Mouse (Mus musculus) fibroblast of lung, adult 2 months (primary cell): ENCODE measurements around the gene Inip.
"Not testable (repeated sequence)": the region's sequence is repeated elsewhere in the genome, so short reads cannot be mapped to it uniquely, and the experiment has no call there.

Experiments used
- DNase-seq: peaks from one replicate; pipeline ENCODE4 v3.0.0-alpha.2; 2011; ENCODE audit warnings: low read depth

Inip gene

DNA sequence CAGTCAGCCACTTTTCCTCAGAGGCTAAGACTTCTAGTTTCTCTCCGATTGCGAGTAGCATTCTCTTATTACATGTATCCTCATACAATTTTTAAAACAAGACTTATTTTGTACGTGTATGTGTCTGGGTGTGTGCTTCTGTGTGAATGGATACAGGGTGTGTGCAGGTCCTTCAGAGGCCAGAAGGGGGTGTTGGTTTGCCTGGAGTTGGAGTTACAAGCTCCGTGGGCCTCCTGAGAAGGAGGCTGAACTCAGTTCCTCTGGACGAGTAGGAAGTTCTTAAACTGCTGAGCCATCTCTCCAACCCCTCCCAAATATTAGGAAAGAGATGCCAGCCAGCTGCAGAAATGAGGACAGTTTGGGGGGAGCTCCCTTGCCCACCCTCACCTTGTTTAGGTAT, 7.0 kb upstream of the Inip start:
- no peak for DNase-seq

DNA sequence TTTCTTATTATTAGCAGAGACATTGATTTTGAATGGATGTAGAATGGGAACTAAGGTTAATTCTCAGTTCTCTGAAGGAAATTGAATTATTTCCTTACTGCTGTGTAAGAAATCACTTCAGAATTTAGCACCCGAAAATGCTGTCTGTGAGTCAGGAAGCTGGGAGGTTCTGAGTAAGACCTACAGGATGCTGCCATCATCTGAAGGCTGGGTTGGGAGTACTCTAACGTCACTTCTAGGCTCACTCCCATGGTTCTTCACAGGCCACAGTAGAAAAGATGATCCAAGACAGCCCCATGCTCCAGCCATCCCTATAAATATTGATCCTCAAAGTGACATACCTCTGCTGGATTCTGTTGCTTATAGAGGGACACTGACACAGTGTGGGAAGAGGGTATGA, 6.1 kb upstream of the Inip start:
- DNase-seq = no peak

DNA sequence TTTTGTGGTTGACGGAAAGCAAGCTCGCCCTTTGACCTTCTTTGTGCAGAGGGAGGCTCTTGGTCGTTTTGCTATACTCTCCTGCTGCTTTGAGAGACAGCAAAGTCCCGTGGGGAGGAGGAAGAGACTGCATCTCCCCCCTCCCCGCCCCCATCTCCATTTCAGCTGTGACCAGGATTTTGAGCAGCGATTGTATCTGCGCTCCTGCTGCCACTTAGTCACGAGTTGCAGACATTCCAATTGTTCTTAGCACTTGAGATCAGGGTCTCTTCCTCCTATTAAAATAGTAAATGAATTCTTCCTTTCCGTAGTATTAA, 5.4 kb upstream of the Inip start:
- no peak for DNase-seq

DNA sequence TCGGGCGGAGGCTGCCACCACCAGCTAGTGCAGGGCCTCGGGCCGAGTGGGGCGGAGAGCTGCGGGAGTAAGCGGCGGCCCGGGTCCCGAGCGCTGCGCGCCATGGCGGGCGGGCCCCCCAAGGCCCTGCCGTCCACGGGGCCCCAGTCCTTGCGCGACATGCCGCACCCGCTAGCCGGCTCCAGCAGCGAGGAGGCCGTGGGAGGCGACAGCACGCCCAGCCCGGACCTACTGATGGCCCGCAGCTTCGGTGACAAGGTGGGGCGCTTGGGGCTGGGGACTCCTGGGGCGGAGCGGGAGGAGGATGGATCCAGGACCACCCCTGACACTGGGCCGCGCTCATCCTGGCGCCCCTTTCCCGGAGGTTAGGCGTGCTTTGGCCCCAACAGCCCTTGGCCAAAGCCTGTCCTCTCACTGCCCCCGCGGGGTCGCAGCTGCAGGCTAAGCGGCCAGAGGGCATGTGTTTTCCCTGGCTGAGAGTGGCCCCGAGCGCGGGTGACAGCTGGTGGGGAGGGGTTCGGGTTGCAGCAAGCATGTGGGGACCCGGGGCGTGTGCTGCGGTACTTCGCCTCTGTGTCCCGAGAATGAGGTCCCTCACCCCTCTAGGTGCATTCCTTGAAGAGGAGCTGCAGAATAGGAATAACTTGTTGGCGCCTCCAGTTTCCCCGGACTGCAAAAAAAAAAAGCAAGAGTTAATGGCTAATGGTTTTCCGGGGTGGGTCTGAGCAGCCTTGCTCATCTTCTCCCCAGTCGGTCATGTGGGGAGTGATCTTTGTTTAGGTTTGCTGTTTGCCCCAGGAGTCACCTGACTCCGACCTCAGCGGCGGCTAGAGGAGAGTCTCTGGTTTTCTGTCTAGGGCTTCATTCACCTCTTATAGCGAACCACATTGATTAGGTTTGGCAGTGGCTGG, 4.8 kb upstream of the Inip start:
- no peak for DNase-seq

DNA sequence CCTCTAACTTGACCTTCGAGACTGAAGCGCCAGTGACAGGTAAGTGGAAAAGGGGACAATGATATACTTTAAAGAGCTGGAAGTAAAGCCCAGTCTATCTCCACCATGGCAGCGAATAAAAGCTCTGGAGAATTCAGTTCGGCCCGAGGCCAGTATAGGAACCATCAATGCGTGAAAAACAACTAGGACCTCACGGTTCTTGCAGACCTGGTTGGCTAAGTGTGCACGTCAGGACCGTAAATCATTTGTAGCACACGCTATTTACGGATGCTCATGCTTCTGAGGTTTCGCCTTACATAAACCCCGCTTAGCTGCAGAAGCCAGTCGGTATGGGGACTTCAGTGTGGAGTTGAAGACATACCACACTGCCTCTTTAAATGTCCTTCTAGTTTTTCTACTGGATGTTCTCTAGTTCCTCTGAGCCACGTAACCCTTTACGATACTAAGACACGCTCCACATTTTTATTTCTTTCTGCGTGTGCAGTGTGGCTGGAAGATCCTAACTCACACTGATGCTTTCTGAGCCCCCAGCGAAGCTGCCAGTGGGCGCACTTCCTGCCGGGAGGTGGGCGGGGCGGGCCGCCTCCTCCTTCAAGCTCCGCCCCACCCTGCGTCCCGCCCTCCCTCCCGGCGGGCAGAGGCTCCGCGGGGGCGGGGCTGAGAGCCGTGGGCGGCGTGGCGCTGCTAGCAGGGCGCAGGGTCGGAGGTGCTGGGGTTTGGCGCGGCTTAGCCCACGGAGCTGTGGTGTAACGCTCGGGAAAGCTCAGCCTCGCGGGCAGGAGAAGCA, 4.0 kb upstream of the Inip start, which contains the start of gene Snx30:
Gene Snx30 (plus strand): TSS at position 660 of the 787 bp plus-strand sequence.
- DNase-seq = peak; percentile 49

DNA sequence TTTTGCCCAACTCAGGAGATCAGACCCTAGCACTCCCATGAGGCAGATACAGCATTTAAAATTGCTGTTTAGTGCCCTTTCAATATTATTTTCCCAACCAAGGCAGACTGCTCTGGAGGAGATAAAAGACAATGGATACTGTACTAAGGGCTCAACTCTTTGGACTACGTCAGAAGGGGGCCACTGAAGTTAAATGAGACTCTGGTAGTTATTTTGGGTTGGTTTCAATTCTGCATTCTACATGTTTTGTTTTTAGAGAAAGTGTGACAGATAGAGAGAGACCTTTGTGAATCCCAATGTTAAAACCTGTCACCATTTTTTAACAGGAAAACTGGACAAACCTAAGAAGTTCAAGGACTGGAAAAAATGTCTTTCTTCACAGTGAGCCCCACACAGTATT, 3.4 kb upstream of the Inip start:
- no peak for DNase-seq

DNA sequence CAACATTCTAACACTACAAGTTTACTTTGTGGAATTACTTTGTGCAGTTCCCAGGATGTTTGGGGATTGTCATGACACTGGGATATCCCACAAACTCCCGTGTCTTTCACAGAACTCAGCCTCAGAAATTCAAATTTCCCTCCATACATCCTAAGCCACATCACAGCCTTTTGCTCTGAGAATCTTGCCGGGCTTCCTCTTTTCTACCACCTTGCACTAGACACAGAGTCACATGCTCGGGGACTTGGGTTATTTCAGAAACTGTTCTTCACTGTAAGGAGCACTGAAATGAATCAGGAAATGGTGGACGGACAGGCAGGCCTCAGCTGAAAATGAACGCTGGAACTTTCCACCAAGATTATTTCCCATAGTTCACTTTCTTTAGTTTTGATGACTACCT, 2.0 kb upstream of the Inip start:
- DNase-seq = no peak

DNA sequence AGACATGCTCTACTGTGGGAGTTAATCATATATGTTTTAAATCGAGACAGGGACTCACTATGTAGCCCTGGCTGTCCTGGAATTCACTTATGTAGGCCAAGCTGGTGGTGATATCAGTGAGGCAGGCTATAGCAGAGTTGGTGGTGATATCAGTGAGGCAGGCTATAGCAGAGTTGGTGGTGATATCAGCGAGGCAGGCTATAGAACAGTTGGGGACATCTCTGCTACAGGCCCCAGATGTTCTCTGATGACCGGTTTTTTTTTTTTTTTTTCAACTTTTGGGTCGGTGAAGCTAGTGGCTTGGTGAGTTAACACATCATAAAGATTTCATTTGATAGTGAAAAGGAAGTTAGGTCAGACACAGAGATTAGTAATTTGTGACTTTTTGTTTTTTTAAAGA, 1.4 kb upstream of the Inip start:
- no peak for DNase-seq

DNA sequence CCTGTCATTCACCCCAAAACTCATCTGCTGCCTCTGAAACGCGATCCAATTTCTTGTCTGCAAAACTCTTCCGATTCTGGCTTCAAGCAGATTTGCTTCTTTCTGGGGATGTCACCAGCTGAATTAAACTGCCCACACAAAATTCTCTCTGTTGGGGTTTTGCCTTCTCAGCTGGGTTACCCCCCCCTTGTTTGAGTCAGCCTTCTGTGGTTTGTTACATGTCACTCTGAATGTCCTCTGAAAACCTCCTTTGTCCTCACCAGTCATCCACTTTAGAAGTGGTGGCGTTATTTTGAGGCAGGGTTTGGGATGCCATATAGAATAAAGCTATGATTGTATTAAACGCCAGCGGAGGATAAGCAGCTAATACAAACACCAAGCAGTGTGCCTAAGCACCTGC, 718 bp upstream of the Inip start:
- DNase-seq = no peak

DNA sequence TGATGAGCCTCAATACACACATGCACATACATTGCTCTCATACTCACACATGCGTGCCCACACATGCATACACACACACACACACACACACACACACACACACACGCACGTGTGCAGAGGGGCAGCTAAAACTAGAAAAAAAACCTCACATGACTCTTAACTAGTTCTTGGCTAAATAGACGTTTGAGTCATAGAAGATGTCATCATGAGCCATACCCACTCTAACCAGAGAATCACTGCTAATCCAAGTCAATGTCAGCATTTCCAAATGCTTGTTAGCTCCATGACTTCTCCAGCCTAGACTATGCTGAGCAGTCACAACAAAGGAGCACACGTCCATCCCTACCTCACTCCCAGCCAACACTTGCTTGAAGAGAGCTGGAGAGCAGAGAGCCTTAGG, 1.2 kb downstream of the Inip start:
- no peak for DNase-seq

DNA sequence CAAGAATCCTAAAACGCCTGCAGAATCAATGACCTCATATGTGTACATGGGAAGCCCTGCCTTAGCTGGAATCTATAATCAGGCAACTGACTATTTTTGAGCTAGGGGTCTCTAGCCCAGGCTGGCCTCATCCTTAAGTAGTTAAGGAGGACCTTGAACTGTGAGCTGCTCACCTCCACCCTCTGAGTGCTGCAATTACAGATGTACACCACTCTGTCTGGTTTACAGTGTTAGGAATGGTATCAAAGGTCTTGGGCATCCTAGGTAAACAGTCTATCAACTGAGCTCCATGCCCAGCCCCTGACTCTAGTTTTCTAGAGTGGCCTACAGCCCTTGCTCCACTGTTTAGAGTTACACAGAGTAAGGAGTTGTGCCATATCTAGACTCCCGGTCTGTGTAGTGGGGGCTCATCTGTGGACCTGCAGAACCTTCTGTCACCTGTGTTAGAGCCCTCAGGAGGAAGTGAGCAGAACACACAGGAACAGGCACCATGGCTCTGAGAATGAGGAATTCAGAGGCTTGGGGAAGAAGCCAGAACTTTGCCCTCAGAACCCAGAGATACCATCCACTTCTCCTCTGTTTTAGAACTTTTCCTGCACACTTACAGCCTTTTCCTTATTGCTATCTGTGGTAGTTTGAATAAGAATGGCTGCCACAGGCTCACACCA, 5.5 kb downstream of the Inip start:
- DNase-seq = no peak

DNA sequence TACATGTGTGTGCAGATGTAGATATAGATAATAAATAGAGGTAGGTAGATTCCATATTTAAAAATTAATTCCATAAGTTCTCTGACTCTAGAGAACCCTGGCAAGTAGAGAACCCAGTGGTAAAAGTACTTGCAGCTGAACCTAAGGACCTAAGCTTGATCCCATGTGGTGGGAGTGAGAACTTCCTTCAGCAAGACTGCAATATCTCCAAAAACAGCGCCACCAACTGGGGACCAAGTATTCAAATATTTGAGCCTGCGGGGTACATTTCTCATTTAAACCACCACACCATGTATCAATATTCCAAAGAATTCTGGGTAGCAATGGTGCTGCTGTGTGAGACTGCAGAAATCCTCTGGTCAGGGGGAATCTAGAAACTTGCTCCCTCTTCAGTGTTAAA, 7.3 kb downstream of the Inip start:
- DNase-seq = no peak

DNA sequence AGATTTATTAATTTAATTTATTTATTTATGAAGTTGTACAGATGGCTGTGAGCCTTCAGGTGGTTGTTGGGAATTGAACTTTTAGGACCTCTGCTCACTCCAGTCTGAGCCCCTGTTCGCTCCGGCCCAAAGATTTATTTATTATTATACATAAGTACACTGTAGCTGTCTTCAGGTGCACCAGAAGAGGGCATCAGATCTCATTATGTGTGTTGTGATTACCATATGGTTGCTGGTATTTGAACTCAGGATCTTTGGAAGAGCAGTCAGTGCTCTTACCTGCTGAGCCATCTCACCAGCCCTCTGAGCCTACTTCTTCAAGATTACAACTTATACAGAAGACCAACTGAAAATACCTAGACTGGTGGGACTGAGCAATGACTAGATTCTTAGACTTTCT, 7.8 kb downstream of the Inip start:
- DNase-seq = not testable (repeated sequence)

DNA sequence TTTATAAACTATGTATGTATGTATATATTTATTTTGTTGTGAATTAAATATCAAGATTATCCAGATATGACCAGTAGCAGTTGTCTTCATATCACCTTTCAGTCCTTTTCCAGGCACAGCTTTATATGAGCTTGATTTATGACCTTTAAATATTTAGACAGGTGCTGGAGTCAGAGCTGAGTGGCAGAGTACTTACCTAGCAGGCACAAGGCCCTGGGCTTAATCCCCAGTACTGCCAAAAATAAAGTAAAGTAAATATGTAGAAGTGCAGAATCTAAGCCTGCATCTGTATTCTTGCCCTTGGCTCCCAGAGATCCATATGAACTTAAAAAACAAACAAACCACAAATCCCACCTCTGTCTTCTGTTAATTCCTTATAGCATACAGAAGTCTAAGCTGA, 12.4 kb downstream of the Inip start:
- DNase-seq = no peak

DNA sequence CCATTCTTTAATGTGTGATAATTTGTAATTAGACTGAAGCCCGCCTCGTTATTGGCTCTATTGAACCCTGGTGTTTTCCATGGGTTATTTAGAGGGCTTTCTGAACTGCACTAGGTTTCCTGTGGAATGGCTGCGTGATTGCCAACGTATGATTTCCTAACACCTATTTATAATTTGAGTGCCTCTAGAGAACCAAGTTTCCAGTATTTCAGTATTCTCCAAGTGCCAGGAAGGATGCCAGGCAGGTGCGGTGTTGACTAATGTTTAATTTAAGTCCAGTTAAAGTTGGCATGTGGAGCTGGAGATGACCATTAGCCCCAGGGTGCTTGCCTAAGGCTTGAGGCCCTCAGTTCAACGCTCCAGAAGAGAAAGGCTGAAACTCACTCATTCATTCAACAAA, 14.3 kb downstream of the Inip start:
- no peak for DNase-seq

DNA sequence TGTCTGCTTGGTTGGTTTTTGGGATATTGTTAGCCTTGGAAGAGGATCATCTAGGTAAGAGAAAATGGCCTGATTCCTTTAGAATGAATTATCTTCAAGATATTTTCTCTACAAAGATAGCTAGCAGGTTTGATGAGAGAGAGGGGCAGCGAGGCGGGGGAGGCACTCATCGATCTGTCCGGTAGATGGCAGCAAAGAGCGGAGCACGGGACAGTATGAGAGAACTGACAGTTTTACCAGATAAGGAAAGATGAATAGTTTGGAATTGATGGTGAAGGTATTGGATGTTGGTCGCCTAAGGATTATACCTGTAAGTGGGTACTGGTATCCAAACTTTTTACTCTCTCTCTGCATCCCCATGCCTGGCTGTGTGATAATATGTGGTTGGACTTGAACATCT, 14.7 kb downstream of the Inip start:
- no peak for DNase-seq

DNA sequence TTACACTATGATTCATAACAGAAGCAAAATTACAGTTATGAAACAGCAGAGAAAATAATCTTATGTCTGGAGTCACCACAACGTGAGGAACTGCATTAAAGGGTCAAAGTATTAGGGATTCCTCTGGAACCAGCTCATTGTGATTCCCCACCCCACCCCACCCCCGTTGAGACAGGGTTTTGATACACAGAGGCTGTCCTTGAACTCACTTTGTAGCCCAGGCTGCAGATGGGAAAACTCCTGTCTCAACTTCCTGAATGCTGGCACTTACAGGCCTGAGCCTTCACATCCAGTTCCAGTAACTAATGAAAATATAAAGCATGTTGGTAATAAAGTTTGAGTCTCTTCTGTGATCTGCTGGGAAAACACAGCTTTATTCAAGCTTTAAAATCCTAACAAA, 16.0 kb downstream of the Inip start:
- no peak for DNase-seq

DNA sequence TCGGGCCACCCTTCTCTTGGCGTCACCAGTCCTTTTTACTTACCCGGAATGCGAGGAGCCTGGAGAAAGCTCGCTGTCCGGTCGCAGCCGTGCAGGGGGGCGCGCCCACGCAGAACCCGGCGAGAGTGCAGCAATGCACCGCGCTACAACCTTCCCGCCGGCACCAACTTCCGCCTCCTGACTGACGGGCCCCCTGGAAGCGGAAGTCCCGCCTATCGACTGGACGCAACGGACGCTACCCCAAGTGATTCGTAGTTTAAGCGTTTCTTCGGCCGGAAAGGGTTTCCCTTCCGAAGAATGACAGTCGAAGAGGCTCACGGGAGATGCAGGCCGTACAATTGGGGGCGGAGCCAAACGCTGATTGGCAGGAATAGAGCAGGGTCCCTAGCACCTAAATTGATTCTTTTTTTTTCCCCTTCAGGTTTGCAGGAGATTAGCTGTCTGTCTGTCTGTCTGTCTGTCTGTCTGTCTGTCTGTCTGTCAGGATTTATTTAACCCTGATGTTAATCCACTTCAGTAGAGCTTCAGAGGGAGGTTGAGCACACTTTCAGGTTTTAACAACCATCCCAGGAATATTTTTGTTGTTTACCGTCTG, 17.6 kb downstream of the Inip start:
- peak; percentile 92 for DNase-seq

DNA sequence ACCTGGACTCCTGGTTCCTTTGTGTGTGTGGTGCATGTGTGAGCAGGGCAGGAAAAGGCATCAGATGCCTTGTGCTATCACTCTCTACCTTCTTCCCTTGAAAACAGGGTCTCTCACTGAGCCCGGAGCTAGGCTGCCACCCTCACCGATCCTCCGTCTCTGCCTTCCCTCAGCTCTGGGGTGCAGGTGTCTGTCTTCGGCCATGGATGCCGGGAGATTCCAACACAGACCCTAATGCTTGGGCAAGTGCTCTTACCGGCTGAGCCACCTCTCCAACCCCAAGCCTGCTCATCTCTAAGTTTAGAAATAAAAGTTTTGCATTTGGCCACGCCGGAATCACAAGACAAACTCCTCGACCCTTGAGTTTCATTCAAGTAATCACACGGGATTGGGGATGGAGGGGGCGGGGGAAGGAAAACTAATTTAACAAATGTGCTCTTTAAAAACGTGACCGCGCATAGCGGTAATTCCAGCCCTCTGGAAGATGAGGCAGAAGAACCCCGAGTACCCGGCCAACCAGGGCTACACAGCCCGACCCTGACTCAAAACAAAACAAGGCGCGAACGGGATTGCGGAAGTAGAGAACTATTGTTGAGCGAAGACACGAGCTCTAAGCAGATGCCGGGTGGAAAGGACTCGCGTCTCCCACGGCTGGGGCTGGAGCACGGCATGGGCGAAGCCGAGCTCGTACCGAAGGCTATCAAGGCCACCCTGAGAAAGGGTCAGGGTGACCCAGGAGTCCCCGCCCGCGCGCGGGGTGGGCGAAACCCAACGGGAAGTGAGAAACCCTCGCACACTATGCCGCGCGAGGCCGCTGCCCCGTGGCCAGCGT, 18.3 kb downstream of the Inip start:
- DNase-seq = no peak

DNA sequence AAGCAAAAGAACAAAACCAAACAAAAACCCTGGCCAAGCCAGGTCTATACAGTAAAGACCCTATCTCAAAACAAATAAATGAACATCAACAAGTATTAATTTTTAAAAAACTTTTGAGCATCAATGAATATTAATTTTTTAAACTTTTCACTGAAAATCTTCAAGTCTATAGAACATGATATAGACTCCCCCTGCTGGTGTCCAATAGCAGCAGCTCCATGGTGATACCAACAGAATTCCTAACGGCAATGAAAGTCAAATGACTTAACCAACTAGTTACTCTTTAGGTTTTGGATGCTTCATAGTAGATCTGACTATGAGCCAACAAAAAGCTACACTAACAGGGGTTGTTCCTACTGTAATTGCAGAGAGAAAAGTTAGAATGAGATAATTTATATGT, 20.8 kb downstream of the Inip start:
- DNase-seq = no peak

DNA sequence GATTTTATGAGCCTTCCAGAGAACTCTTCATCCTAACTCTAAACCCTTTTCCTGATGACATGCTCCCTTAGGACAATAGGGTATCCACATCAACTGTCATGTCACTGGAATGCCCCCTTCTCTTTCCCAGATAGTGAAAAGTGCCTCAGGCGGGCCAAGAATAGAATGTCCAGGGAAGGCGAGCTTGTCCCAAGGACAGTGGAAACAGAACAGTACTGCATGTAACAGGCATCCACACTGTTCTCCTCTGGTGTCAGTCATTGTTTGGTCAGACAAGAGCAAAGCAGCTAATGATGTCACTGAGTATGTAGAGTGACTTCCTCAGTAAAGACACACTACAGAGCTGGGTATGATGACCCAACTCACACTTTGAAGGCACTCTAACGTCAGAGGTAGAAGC, 23.6 kb downstream of the Inip start:
- no peak for DNase-seq
